Mouse (Mus musculus) layer of hippocampus, adult 11-12 months (tissue): ENCODE data around the gene Vps8.

Experiments used
- DNase-seq: peaks from one replicate; pipeline ENCODE4 v3.0.0; 2022; ENCODE audit warnings: low spot score

Vps8 gene

GRCm38 (mm10) chr16:21627248-21627647 lies 204.3 kb downstream of the Vps8 start:
- no peak for DNase-seq

GRCm38 (mm10) chr16:21628061-21628591 lies 205.2 kb downstream of the Vps8 start:
- peak; percentile 48 for DNase-seq

- no peak for DNase-seq
Measured at GRCm38 (mm10) chr16:21630614-21631013, 207.7 kb downstream of the Vps8 start.

GRCm38 (mm10) chr16:21631815-21632222 lies 208.9 kb downstream of the Vps8 start:
- DNase-seq = no peak

GRCm38 (mm10) chr16:21634460-21634859 lies 211.5 kb downstream of the Vps8 start:
- no peak for DNase-seq

- DNase-seq = no peak
Measured at GRCm38 (mm10) chr16:21636156-21636853, 213.4 kb downstream of the Vps8 start.

GRCm38 (mm10) chr16:21637201-21637819 lies 214.4 kb downstream of the Vps8 start:
- DNase-seq = no peak

- no peak for DNase-seq
Measured at GRCm38 (mm10) chr16:21640766-21641499, 218.0 kb downstream of the Vps8 start.

GRCm38 (mm10) chr16:21641944-21642343 lies 219.0 kb downstream of the Vps8 start:
- DNase-seq = peak; percentile 35

GRCm38 (mm10) chr16:21642906-21643305 lies 220.0 kb downstream of the Vps8 start:
- no peak for DNase-seq

GRCm38 (mm10) chr16:21643621-21644041 lies 220.7 kb downstream of the Vps8 start:
- no peak for DNase-seq

- peak; percentile 54 for DNase-seq
Measured at GRCm38 (mm10) chr16:21644066-21644561, 221.2 kb downstream of the Vps8 start.

- DNase-seq = no peak
Measured at GRCm38 (mm10) chr16:21644574-21644973, 221.7 kb downstream of the Vps8 start.

GRCm38 (mm10) chr16:21645915-21646314 lies 223.0 kb downstream of the Vps8 start:
- no peak for DNase-seq

- DNase-seq = no peak
Measured at GRCm38 (mm10) chr16:21646496-21646895, 223.6 kb downstream of the Vps8 start.

GRCm38 (mm10) chr16:21648800-21649199 lies 225.9 kb downstream of the Vps8 start:
- no peak for DNase-seq

- DNase-seq = no peak
Measured at GRCm38 (mm10) chr16:21650289-21650688, 227.4 kb downstream of the Vps8 start.

- no peak for DNase-seq
Measured at GRCm38 (mm10) chr16:21651161-21651560, 228.2 kb downstream of the Vps8 start.

- DNase-seq = no peak
Measured at GRCm38 (mm10) chr16:21653151-21653550, 230.2 kb downstream of the Vps8 start.

- DNase-seq = no peak
Measured at GRCm38 (mm10) chr16:21654384-21654783, 231.5 kb downstream of the Vps8 start.

- DNase-seq = no peak
Measured at GRCm38 (mm10) chr16:21655291-21655690, 232.4 kb downstream of the Vps8 start.

- peak; percentile 45 for DNase-seq
Measured at GRCm38 (mm10) chr16:21655961-21656360, 233.0 kb downstream of the Vps8 start.
